Mouse (Mus musculus) hindbrain, embryonic 16.5 days (tissue): ENCODE measurements at regions not wholly inside any gene's neighbourhood (a gene's known extent, or its start where the extent isn't known, plus 50 kb on each side); places are given as distances from the start of the nearest gene placed in this dataset.

Experiments used
- ATAC-seq: fragments of 200-750 bp; cut with Nextera tagmentation; 2 replicates; pipeline ENCODE4 v1.8.0; 2017; ENCODE audit warnings: moderate TSS enrichment, moderate library complexity
- H3K27ac ChIP-seq: fragments of 300-500 bp; sonication (generic); 2 replicates; pipeline ENCODE4 v1.5.1; 2014; ENCODE audit warnings: low read depth, mild to moderate bottlenecking, control low read depth, low read length, moderate library complexity
- H3K27me3 ChIP-seq: fragments of 300-500 bp; sonication (generic); replicated peaks from 2 replicates; pipeline ENCODE4 v1.6.1; 2014; ENCODE audit warnings: low read length; ENCODE audit not compliant: control insufficient read depth, insufficient read depth
- H3K36me3 ChIP-seq: fragments of 300-500 bp; sonication (generic); 2 replicates; pipeline ENCODE4 v1.6.1; 2014; ENCODE audit warnings: mild to moderate bottlenecking, low read length, moderate library complexity, mixed read lengths; ENCODE audit not compliant: control insufficient read depth, insufficient read depth
- H3K4me1 ChIP-seq: fragments of 300-500 bp; sonication (generic); 2 replicates; pipeline ENCODE4 v1.6.1; 2014; ENCODE audit warnings: low read depth, low read length; ENCODE audit not compliant: control insufficient read depth, insufficient read depth
- H3K4me2 ChIP-seq: fragments of 300-500 bp; sonication (generic); 2 replicates; pipeline ENCODE4 v1.6.1; 2014; ENCODE audit warnings: mild to moderate bottlenecking, low read length, control low read depth, moderate library complexity
- H3K4me3 ChIP-seq: fragments of 300-500 bp; sonication (generic); 2 replicates; pipeline ENCODE4 v1.5.1; 2014; ENCODE audit warnings: mild to moderate bottlenecking, low read length, control low read depth, moderate library complexity
- H3K9ac ChIP-seq: fragments of 300-500 bp; sonication (generic); 2 replicates; pipeline ENCODE4 v1.6.1; 2014; ENCODE audit warnings: low read depth, mild to moderate bottlenecking, control low read depth, low read length, moderate library complexity
- H3K9me3 ChIP-seq: fragments of 300-500 bp; sonication (generic); 2 replicates; pipeline ENCODE4 v1.6.1; 2014; ENCODE audit warnings: mild to moderate bottlenecking, low read length, moderate library complexity; ENCODE audit not compliant: control insufficient read depth
- WGBS: fragments of 180-500 bp; shearing (Covaris S2); extraction: QIAGEN DNeasy Blood & Tissue Kit; methylation state at CpG from one replicate; pipeline ENCODE4 v1.1.7; 2014; 5-methylcytosine and 5-hydroxymethylcytosine counted together

DNA sequence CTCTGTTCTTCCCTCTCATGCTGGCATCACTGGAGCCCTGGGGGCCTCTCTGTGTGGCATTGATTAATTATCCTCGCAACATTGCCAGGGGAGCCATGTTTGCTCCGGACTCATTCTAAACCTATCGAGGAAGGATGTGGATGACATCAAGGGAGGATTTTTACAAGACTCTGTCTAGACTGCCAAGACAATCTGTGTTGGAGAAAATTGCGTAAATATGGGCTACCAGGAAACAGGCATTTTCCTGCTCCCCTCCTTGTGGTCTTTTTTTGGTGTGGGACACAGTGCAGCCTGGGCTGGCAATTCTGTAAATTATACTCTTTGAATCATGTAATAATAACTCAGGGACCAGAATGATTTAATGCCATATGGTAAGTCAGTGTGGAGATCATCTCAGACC lies 114.5 kb upstream of the Ifne start:
- no peak overlapping the region for H3K9ac ChIP-seq
- H3K4me1 ChIP-seq = no peaks in the 10 kb centered on the region
- no peaks in the 10 kb centered on the region for H3K9me3 ChIP-seq
- 69% methylated on average over 4 of the region's 4 CpGs for WGBS
- ATAC-seq = peak; percentile 50; the same call in 1 of the 2 replicates
- H3K27me3 ChIP-seq = no peaks in the 10 kb centered on the region
- H3K36me3 ChIP-seq = no peaks in the 10 kb centered on the region
- H3K27ac ChIP-seq = no peak overlapping the region
- no peak overlapping the region for H3K4me2 ChIP-seq
- no peak overlapping the region for H3K4me3 ChIP-seq

DNA sequence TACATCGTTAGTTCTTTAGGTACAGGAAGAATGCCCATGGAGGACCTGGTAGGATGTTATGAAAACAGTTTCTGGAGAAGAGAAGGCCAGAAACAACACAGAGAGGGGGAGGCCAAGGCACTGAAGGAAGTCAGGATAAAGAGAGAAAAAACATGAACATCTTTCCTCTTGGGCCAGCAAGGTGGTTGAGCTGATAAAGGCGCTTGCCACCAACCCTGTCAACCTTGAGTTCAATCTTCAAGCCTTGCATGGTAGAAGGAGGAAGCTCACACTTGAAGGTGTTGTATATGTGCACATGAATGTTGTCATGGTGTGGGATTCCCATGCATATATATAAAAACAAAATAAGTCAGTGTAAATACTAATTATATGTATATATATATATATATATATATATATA lies 112.5 kb upstream of the Ifne start:
- WGBS = 95% methylated on average over 2 of the region's 2 CpGs

GRCm38 (mm10) chr4:88988363-88988762 lies 108.4 kb upstream of the Ifne start:
- 78% methylated on average over 4 of the region's 4 CpGs for WGBS
- Histone ChIP-seq H3K27ac (no peak overlapping the region), H3K4me2 (no peak overlapping the region), H3K36me3 (no peaks in the 10 kb centered on the region), H3K9me3 (no peaks in the 10 kb centered on the region), H3K27me3 (no peaks in the 10 kb centered on the region), H3K4me3 (no peak overlapping the region), H3K4me1 (no peaks in the 10 kb centered on the region), H3K9ac (no peak overlapping the region)
- ATAC-seq = no peak

More for the DNA sequence above, 112.5 kb upstream of the Ifne start:
- Histone ChIP-seq H3K27me3 (no peaks in the 10 kb centered on the region), H3K36me3 (no peaks in the 10 kb centered on the region), H3K9me3 (no peaks in the 10 kb centered on the region), H3K9ac (no peak overlapping the region), H3K4me2 (no peak overlapping the region), H3K4me1 (no peaks in the 10 kb centered on the region), H3K4me3 (no peak overlapping the region), H3K27ac (no peak overlapping the region)
- no peak for ATAC-seq

- 50% methylated on average over 1 of the region's 1 CpGs for WGBS
- no peak overlapping the region for H3K4me3 ChIP-seq
- H3K4me1 ChIP-seq = no peaks in the 10 kb centered on the region
- H3K27me3 ChIP-seq = no peaks in the 10 kb centered on the region
- no peak overlapping the region for H3K4me2 ChIP-seq
- ATAC-seq = no peak
- no peak overlapping the region for H3K27ac ChIP-seq
- H3K9me3 ChIP-seq = no peaks in the 10 kb centered on the region
- no peaks in the 10 kb centered on the region for H3K36me3 ChIP-seq
- no peak overlapping the region for H3K9ac ChIP-seq
These were observed 107.1 kb upstream of the Ifne start for GRCm38 (mm10) chr4:88987103-88987502.

- Histone ChIP-seq H3K36me3 (no peaks in the 10 kb centered on the region), H3K27ac (no peak overlapping the region), H3K4me1 (no peaks in the 10 kb centered on the region), H3K27me3 (no peaks in the 10 kb centered on the region), H3K4me3 (no peak overlapping the region), H3K9me3 (no peaks in the 10 kb centered on the region), H3K4me2 (no peak overlapping the region), H3K9ac (no peak overlapping the region)
- 88% methylated on average over 3 of the region's 3 CpGs for WGBS
- ATAC-seq = no peak
These were observed 102.5 kb upstream of the Ifne start for GRCm38 (mm10) chr4:88982457-88982856.

GRCm38 (mm10) chr4:88977099-88977888 lies 97.3 kb upstream of the Ifne start:
- WGBS = 86% methylated on average over 3 of the region's 3 CpGs
- Histone ChIP-seq H3K4me1 (no peaks in the 10 kb centered on the region), H3K4me2 (no peak overlapping the region), H3K4me3 (no peak overlapping the region), H3K9ac (no peak overlapping the region), H3K36me3 (no peaks in the 10 kb centered on the region), H3K27ac (no peak overlapping the region), H3K27me3 (no peaks in the 10 kb centered on the region), H3K9me3 (no peaks in the 10 kb centered on the region)
- ATAC-seq = no peak

DNA sequence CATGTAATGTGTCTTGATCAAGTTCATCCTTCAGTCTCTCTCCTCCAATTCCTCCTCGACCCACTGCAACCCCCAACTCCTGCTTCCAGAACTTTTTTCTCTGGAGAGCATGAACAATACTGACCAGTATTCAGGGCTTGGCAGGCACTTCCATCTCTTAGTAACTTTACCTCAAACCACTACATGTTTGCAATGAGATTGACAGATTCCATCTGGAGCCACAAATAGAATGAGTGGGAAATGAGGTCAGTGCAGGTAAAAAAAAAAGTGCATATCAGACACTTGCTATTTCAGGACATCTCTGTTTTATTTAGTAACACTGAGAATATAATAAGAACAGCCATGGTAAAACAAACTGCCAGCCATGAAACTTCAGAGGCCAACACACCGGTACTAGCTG lies 94.5 kb upstream of the Ifne start:
- H3K4me1 ChIP-seq = no peaks in the 10 kb centered on the region
- no peak overlapping the region for H3K27ac ChIP-seq
- no peak overlapping the region for H3K4me3 ChIP-seq
- ATAC-seq = no peak
- H3K9ac ChIP-seq = no peak overlapping the region
- no peaks in the 10 kb centered on the region for H3K27me3 ChIP-seq
- no peak overlapping the region for H3K4me2 ChIP-seq
- no peaks in the 10 kb centered on the region for H3K36me3 ChIP-seq
- no peaks in the 10 kb centered on the region for H3K9me3 ChIP-seq
- WGBS = 91% methylated on average over 2 of the region's 2 CpGs

GRCm38 (mm10) chr4:88969134-88969841 lies 89.3 kb upstream of the Ifne start:
- ATAC-seq = no peak
- WGBS = 47% methylated on average over 6 of the region's 6 CpGs
- H3K27ac ChIP-seq = no peak overlapping the region
- H3K27me3 ChIP-seq = no peaks in the 10 kb centered on the region
- no peaks in the 10 kb centered on the region for H3K4me1 ChIP-seq
- H3K36me3 ChIP-seq = no peaks in the 10 kb centered on the region
- H3K9ac ChIP-seq = no peak overlapping the region
- H3K4me2 ChIP-seq = no peak overlapping the region
- H3K9me3 ChIP-seq = no peaks in the 10 kb centered on the region
- H3K4me3 ChIP-seq = no peak overlapping the region

DNA sequence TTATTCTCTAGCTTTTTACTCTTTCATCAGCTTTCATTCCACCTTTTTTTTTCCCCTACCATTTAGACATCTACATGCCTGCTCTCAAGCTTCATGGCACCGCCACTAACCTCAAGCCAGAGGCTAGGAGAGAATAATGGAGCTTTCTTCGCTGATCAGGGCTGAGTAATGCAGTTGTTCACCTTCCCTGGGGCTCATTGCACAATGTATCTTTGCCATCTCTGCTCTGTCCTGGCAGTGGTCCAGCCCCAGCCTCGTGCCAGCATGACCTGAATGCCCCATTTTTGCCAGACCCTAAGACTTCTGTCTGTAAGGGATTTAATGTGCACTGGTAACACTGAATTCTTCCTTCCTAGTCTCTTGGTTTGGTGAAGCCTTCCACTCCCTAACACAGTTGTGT lies 79.6 kb upstream of the Ifne start:
- Histone ChIP-seq H3K27me3 (no peaks in the 10 kb centered on the region), H3K4me3 (no peak overlapping the region), H3K9ac (no peak overlapping the region), H3K4me1 (no peaks in the 10 kb centered on the region), H3K9me3 (no peaks in the 10 kb centered on the region), H3K36me3 (no peaks in the 10 kb centered on the region), H3K4me2 (no peak overlapping the region), H3K27ac (no peak overlapping the region)
- no peak for ATAC-seq
- 51% methylated on average over 3 of the region's 3 CpGs for WGBS
